Comparison of ENCODE assay signal across 21 mouse cellular contexts in the genomic region with DNA sequence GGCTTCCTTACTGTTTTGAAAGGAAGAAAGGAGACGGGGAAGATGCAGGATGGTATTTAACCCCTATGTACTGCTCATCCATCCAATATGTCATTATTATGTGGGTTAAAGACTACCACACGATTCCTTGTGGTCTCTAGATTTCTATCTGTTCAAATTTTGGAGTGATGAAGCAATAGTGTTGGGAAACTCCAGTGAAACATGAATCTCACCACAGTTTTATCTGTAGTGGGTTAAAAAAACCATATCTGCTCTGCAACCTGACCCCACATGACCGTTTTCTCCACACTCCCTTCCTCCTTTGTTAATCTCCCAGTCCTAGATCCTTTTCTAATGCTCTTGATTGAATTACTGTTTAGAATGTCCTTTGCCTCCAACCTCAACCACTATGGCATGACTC.
"Had no signal": no experiment of that assay in that cellular context is flagged by ENCODE, and none has a peak within 500 bp of the region (broad histone marks: within the 10 kb centered on the region; RNA-seq: fewer than 3 reads in every experiment).

No protein-coding gene starts in this region.

- H3K9ac ChIP-seq: kidney, embryonic 15.5 days; limb, embryonic 13.5 days; liver, embryonic 12.5 days; liver, embryonic 15.5 days; lung, embryonic 15.5 days; midbrain, embryonic 12.5 days had no signal

- ATAC-seq: liver, embryonic 12.5 days; midbrain, embryonic 16.5 days had no signal

- H3K27me3 ChIP-seq: kidney, embryonic 15.5 days; limb, embryonic 13.5 days; liver, embryonic 12.5 days; liver, embryonic 15.5 days; lung, embryonic 15.5 days; midbrain, embryonic 12.5 days had no signal

- H3K9me3 ChIP-seq: kidney, embryonic 15.5 days; limb, embryonic 10.5 days; limb, embryonic 13.5 days; liver, embryonic 12.5 days; liver, embryonic 15.5 days; lung, embryonic 15.5 days; midbrain, embryonic 12.5 days had no signal

- H3K4me3 ChIP-seq: kidney, embryonic 15.5 days; layer of hippocampus, adult 2 months; limb, embryonic 10.5 days; limb, embryonic 13.5 days; liver, embryonic 12.5 days; liver, embryonic 15.5 days; lung, embryonic 15.5 days; midbrain, embryonic 12.5 days had no signal

- H3K4me1 ChIP-seq: limb, embryonic 10.5 days; limb, embryonic 13.5 days; liver, embryonic 12.5 days; liver, embryonic 15.5 days; lung, embryonic 15.5 days; midbrain, embryonic 12.5 days had no signal

- H3K4me2 ChIP-seq: kidney, embryonic 15.5 days; limb, embryonic 13.5 days; liver, embryonic 12.5 days; liver, embryonic 15.5 days; lung, embryonic 15.5 days; midbrain, embryonic 12.5 days had no signal

- DNase-seq: kidney, adult 8-10 months; kidney, postnatal 10 days; layer of hippocampus, adult 9-11 months; liver; lung, adult 18-20 months; lung, postnatal 10 days; lung, postnatal 36 days; right cerebral cortex, postnatal 4 days; thymus, adult 2 months; thymus, postnatal 14 days; thymus, postnatal 4 days had no signal

- H3K36me3 ChIP-seq: lung, embryonic 15.5 days had no signal

- H3K27ac ChIP-seq: kidney, embryonic 15.5 days; layer of hippocampus, adult 2 months; limb, embryonic 10.5 days; limb, embryonic 13.5 days; liver, embryonic 12.5 days; liver, embryonic 15.5 days; lung, embryonic 15.5 days; midbrain, embryonic 12.5 days; stomach, postnatal 0 days had no signal
